Mouse (Mus musculus): ENCODE data around the gene Cit.
A peak's percentile ranks its signal among the peaks of the same experiment; 100 is the strongest.

Gene Cit

GRCm38 (mm10) chr5:116009091-116009851, 164.2 kb downstream of the Cit start:
- no peak for DNase-seq (ENCODE audit: low spot score in 2 of 2)

GRCm38 (mm10) chr5:116009884-116010627, 165.0 kb downstream of the Cit start:
- DNase-seq (ENCODE audit: low spot score in 2 of 2), result no peak

GRCm38 (mm10) chr5:116011700-116012099, 166.6 kb downstream of the Cit start:
- no peak for DNase-seq (ENCODE audit: low spot score in 2 of 2)

GRCm38 (mm10) chr5:116012503-116012902, 167.4 kb downstream of the Cit start:
- DNase-seq (ENCODE audit: low spot score in 2 of 2), result no peak

DNA sequence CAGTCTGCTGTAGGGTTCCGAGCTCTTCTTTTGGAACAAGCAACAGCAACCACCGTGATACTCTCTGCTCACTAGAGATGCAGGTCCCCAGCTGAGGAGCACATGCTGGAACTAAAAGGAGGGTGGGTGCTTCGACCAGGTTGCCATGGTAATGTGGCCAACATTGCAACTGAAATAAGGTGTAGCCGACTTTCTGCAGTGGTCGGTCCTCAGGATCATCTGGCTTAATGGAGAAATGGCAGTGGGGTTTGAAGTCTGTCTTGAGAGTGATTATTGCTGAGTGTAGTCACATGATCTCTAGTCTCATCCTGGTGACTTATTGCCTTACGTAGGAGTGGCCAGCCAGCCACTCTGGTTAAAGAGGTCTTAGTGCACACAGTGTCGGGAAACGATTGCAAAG, 168.7 kb downstream of the Cit start:
- no peak for DNase-seq (ENCODE audit: low spot score in 2 of 2)

DNA sequence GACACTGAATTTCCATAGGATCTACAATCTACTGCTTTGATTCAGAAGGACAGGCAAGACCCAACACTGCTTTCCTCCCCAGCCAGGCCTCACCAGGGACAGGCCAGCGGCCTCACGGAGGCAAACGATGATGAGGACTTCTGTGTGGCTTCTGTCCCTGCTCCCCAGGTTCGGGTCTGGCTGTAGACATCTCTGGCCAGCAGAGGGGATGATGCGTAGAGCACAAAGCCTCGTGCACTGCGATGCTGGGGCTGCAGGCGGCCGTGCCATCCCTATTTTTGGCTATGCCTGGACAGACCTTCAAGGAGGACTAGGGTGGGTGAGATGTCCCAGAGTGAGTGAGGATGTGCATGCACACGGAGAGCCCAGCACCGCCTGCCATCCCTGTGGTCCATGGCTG, 169.2 kb downstream of the Cit start:
- no peak for DNase-seq (ENCODE audit: low spot score in 2 of 2)

GRCm38 (mm10) chr5:116016542-116016941, 171.5 kb downstream of the Cit start:
- peak in 1 of 2 experiments; percentile 48 for DNase-seq (ENCODE audit: low spot score in 2 of 2)

GRCm38 (mm10) chr5:116017391-116017790, 172.3 kb downstream of the Cit start:
- no peak for DNase-seq (ENCODE audit: low spot score in 2 of 2)

- DNase-seq (ENCODE audit: low spot score in 2 of 2), result no peak
Measured at GRCm38 (mm10) chr5:116018196-116018595, 173.1 kb downstream of the Cit start.

GRCm38 (mm10) chr5:116018784-116019183, 173.7 kb downstream of the Cit start:
- DNase-seq (ENCODE audit: low spot score in 2 of 2), result no peak

DNA sequence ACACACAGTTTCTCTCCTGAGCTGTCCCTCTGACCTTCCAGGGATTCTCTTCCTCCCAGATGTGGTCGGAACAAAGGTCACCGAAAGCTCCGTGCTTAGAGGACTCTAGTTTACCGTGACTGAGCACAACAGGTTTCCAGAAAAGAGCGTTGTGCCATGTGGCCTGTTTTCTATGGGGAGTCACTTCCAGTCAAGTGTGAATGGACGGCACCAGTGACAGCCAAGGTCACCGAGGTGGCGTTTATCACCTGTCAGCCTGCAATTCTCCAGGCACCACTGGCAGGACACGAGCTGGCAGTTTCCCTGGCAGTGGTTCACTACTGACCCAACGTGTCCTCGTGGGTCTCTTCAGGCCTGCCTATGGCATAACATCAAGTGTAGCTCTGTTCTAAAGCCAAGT, 174.3 kb downstream of the Cit start:
- no peak for DNase-seq (ENCODE audit: low spot score in 2 of 2)

GRCm38 (mm10) chr5:116021552-116021951, 176.5 kb downstream of the Cit start:
- no peak for DNase-seq (ENCODE audit: low spot score in 2 of 2)

DNA sequence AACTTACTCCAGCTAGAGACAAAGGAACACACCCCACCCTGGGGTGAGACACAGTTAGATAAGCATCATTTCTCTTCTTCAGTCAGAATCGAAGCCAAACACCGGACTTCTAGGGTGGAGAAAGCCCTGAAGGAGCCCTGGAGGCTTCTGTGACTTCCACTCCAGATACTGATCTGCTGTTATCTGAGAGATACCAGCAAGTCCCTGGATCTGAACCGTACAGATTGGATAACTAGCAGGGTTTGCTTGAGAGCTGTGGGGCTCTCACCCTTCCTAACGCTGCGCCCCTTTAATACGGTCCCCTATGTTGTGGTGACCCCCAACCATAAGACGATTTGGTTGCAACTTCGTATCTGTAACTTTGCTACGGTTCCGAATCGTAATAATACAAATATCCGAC, 177.1 kb downstream of the Cit start:
- no peak for DNase-seq (ENCODE audit: low spot score in 2 of 2)

- no peak for DNase-seq (ENCODE audit: low spot score in 2 of 2)
Measured at GRCm38 (mm10) chr5:116022658-116023200, 177.7 kb downstream of the Cit start.

DNA sequence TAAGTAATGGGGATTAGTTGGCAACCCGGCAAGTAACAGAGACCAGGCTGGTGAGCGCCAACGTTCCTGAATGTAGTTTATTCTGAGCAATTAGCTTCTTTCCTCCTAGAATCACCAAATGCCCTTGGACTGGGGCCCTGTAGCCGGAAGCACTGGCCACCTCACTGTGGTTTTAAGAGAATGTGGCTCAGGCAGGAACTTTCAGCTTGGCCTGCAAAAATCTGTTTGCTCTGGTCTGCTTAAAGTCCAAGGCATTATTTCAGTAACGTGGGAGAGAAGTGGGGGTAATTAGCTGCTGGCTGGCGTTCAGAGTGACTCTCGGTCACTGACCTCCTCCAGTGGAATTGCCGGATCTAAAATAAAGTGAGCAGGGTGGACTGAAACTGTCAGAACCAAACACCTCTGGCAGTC, 178.2 kb downstream of the Cit start:
- DNase-seq (ENCODE audit: low spot score in 2 of 2), result peak in 1 of 2 experiments; percentile 45

DNA sequence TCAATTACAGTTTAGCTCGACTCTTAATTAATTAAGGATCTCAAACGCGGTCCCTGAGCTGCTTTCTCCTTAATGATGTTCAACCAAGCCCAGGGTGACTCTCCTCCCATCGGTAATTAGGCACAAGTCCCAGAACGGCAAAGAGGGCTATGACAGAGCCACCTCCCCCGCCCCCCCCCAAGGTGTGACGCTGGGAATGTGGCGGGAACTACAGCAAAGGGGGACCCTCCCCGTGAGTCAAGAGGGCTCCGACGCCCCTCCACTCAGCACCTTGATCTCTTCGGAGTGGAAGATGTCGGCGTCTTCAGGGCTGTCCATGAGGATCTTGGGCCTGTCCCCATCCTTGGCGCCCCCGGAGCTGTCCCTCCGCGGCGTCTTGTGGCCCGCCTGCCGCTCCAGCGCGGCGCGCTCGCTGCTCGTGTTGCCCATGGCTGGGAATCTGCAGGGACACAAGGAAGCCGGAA, 178.8 kb downstream of the Cit start:
- DNase-seq (ENCODE audit: low spot score in 2 of 2), result no peak

DNA sequence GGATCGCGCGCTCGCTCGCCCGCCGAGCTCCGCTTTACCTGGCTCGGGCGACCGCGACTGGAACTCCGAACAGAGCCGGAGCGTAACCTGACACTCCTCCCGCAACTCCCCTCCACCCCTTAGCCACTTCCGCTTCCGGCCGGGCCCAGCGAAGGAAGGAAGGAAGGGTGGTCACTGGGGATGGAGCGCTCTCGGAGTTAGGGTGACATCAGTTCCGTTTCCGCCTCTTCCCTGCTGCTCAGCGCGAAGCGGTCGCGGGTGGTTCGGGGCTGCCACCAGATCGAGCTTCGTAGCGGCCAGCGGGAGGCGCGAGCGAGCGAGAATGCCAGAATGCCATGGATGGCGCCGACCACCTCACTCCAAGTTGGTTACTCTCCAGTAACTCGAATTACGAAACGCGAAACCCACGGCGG, 179.3 kb downstream of the Cit start, which contains the start of gene Prkab1:
TSS of gene Prkab1 (minus strand) at position 182 of the 413 bp plus-strand sequence.
- peak; percentile 91 for DNase-seq (ENCODE audit: low spot score in 2 of 2)

DNA sequence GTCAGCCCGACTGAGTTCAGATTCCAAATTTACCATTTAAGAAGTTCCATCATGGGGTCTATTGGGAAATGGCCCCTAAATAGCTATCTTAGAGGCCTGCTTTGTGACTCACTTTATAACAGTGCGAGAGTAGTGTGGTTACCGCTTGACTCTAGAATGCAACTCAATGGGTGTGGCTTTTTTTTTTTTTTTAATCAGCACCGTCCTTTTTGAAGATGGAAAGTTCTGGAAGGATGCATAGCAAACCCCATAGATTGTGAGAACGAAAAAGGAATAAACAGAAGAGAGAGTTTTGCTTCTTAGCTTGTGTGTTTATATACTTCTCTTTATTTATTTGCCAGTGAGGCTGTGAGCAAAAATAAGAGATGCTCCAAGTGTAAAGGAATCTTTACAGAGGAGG, 181.0 kb downstream of the Cit start:
- no peak for DNase-seq (ENCODE audit: low spot score in 2 of 2)

DNA sequence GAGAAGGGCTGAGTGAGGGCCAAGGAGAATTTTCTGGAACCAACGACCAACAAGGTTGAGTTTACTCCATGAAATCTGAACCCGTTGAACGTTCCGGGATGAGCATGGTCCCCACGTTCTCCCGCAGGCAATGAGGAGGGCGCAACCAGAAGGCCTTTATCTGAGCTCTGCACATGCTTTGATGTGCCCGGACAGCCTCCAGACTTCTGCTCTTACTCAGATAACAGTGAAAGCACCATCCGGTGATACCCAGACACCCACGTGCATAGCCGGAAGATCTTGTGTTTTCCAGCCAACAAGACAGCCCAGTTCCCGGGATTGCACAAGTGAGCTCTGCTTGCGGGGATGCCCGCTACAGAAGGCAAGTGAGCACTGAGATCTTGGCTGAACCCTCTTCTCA, 181.5 kb downstream of the Cit start:
- DNase-seq (ENCODE audit: low spot score in 2 of 2), result no peak

DNA sequence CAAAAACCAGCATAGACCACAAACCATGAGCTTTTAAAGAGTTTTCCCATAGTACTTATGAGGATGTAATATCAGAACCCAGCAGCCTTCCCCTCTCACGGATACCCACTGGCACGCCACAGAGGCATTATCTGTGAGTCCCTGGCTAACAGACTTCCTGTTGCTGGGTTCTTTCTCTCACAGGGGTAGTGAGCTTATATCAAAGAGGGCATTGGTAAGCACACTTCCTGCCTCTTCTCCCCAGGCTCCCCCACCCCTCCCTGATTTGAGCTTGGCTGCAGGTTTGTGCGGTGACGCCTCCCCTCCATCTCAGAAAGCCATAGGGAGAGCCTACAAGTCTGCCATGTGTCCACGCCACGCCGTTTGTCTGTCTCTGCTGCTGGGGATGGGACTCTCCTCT, 184.0 kb downstream of the Cit start:
- DNase-seq (ENCODE audit: low spot score in 2 of 2), result no peak

DNA sequence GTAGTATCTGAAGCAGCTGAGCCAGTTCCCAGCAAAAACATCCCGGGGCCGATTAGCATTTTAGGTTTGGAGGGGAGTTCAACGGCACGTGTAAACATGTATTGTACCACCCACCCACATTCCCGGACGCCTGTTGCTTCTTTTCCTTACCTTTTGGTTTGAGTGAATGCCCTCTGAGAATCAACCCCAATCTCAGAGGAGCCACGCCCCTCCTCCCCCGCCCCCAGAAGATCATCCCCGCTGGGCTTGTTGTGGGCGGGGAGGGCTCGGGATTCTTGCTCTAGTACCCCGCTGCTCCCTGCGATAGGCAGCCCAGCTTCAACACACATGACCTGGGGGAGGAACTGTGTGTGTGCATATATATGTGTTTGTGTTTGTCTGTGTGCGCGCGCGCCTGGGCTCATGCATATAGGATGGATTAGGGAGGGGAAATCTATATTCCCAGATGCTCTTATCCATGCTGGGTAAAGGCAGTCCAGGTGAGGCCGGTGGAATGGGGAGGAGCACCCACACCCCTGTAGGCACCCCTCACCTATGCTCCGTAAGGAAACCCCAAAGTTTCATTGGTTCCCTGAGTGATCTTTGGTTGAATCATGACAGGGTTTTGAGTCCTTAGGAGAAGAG, 185.6 kb downstream of the Cit start:
- no peak for DNase-seq (ENCODE audit: low spot score in 2 of 2)

DNA sequence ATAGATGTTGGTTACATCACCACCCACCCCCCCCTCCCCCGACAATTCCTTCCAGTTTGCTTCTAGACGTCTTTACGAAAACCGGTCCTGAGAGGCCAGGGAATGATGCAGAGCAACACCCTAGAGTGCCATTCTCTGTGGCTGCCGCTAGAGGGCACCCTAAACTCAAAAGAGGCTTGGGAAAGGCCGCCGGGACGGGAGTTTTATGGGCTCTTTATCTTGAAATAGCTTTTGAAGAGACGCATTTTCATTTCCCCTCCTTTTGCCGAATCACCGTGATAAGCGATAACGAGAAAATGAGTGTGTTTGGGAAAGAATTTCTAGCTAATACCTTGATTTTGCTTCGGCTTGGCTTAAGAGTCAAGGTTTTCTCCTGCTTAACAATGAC, 186.1 kb downstream of the Cit start:
- peak; percentile 59 to 74 for DNase-seq (ENCODE audit: low spot score in 2 of 2)

All from frontal cortex, postnatal 36 days (tissue).